Mouse (Mus musculus) midbrain, embryonic 16.5 days (tissue): Measurements from ENCODE around the gene Tbcb. TPM values are rescaled to one million over a fixed set of nuclear protein-coding genes. Genes with fewer than 3 reads are reported as not detected.
A peak's percentile ranks its signal among the peaks of the same experiment; 100 is the strongest.

Experiments
- ATAC-seq: fragments of 200-750 bp; cut with Nextera tagmentation; 2 replicates; pipeline ENCODE4 v1.8.0; 2017; ENCODE audit warnings: moderate TSS enrichment
- H3K27ac ChIP-seq: fragments of 300-500 bp; sonication (generic); 2 replicates; pipeline ENCODE4 v1.5.1; 2014; ENCODE audit warnings: mild to moderate bottlenecking, low read length, mixed read lengths
- H3K27me3 ChIP-seq: fragments of 300-500 bp; sonication (generic); 2 replicates; pipeline ENCODE4 v1.6.1; 2014; ENCODE audit warnings: low read depth, low read length, mixed read lengths; ENCODE audit not compliant: control insufficient read depth, insufficient read depth
- H3K36me3 ChIP-seq: fragments of 300-500 bp; sonication (generic); 2 replicates; pipeline ENCODE4 v1.6.1; 2014; ENCODE audit warnings: mild to moderate bottlenecking, low read length, moderate library complexity, mixed read lengths; ENCODE audit not compliant: control insufficient read depth, insufficient read depth
- H3K4me1 ChIP-seq: fragments of 300-500 bp; sonication (generic); 2 replicates; pipeline ENCODE4 v1.6.1; 2014; ENCODE audit warnings: mild to moderate bottlenecking, low read length, mixed read lengths; ENCODE audit not compliant: control insufficient read depth, insufficient read depth
- H3K4me2 ChIP-seq: fragments of 300-500 bp; sonication (generic); 2 replicates; pipeline ENCODE4 v1.6.1; 2014; ENCODE audit warnings: mild to moderate bottlenecking, low read length, mixed read lengths
- H3K4me3 ChIP-seq: fragments of 300-500 bp; sonication (generic); 2 replicates; pipeline ENCODE4 v1.5.1; 2014; ENCODE audit warnings: low read depth, mild to moderate bottlenecking, low read length, moderate library complexity, mixed read lengths
- H3K9ac ChIP-seq: fragments of 300-500 bp; sonication (generic); 2 replicates; pipeline ENCODE4 v1.6.1; 2014; ENCODE audit warnings: low read depth, low read length, mixed read lengths
- H3K9me3 ChIP-seq: fragments of 300-500 bp; sonication (generic); replicated peaks from 2 replicates; pipeline ENCODE4 v1.6.1; 2014; ENCODE audit warnings: mild to moderate bottlenecking, low read length, mixed read lengths; ENCODE audit not compliant: control insufficient read depth, poor library complexity, severe bottlenecking
- WGBS: fragments of 180-500 bp; shearing (Covaris S2); extraction: QIAGEN DNeasy Blood & Tissue Kit; methylation state at CpG from one replicate; pipeline ENCODE4 v1.1.7; 2014; 5-methylcytosine and 5-hydroxymethylcytosine counted together
- polyA plus RNA-seq: library from polyadenylated mRNA; unstranded; fragments of >200 nt; fragmentation: Nextera tagmentation; extraction: Ambion mirVana; gene quantifications from 2 replicates; pipeline ENCODE4 v1.2.1, GENCODE M21; 2015

The Tbcb gene
- polyA plus RNA-seq, 1 experiment from 2014 or later = 442 TPM

DNA sequence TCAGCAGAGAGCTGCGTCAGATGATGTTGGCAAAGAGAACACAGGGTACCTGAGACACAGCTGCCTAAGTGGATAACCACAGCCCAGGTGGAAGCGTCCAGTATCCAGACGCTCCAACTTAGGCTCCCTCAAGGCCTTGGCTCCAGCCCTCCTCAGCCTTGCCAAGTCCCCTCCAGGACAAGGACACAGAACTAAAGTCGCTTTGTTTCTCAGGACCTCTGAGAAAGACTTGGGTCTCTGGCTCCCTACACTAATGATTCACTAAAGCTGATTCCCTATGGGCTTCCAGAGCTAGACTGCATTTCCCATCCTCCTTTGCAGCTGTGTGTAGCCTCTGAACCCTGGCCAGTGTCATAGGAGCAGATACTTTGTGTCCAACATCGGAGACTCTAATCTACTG is 31.9 kb downstream of the Tbcb start:
- Histone ChIP-seq H3K36me3 (no peaks in the 10 kb centered on the region), H3K27me3 (no peaks in the 10 kb centered on the region), H3K9me3 (no peaks in the 10 kb centered on the region), H3K27ac (no peak overlapping the region), H3K4me2 (no peak overlapping the region), H3K9ac (no peak overlapping the region), H3K4me1 (peaks cover 5% of the 10 kb centered on the region; the same call in 1 of the 2 replicates), H3K4me3 (no peak overlapping the region)
- no peak for ATAC-seq
- 81% methylated on average over 5 of the region's 5 CpGs for WGBS

DNA sequence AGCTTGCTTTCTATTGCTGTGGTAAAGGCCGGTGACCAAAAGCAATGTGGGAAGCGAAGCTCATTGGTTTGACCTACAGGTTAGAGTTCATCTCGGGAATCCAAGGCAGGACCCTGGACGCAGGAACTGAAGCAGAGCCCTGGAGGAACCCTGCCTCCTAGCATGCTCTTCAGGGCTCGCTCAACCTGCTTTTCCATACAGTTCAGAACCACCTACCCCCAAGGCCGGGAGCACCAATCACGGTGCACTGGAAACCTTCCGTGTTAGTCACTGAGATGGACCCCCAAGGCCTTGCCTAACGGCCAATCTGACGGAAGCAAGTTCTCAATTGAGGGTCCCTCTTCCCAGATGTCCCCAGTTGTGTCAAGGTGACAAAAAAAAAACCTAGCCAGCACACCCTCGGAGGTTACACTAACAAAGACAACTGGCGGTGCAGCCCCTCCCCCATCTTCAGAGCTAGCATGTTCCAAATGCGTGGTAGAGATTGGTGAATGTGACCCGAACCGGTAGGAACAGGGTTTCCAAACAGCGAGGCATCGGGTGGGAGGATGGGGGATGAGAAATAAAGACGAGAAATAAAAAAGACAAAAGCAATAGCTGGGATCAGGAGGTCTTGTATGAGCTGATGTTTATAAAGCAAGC is 32.5 kb downstream of the Tbcb start:
- Histone ChIP-seq H3K4me1 (peaks cover 6% of the 10 kb centered on the region; the same call in 1 of the 2 replicates), H3K4me2 (no peak overlapping the region), H3K4me3 (no peak overlapping the region), H3K27ac (no peak overlapping the region), H3K27me3 (no peaks in the 10 kb centered on the region), H3K9me3 (no peaks in the 10 kb centered on the region), H3K36me3 (no peaks in the 10 kb centered on the region), H3K9ac (no peak overlapping the region)
- WGBS = 80% methylated on average over 18 of the region's 18 CpGs
- no peak for ATAC-seq

DNA sequence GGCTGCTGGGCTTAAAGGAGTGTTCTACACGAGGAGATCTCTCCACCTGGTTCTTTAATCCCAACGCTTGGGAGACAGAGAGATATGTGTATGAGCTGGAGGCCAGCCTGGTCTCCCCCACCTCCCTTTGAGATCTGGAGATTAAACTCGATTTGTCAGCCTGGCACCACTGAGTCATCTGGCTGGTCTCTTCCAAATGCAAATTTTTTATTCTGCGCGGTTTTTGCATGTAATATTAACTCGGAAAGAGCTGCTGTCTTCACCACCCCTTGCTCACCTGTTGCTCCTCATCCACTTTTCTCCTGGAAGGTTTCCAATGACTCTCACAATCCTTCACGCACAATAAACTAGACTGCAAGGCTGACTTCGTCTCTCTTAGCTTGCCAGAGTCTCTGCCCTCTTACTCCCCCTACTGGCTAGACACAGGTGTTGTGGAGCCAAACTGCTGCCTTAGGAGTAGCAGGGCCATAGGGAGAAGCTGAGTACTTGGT is 33.5 kb downstream of the Tbcb start, which contains the start of gene Capns1:
Capns1 (minus strand) TSS at position 331 of the 491 bp plus-strand sequence.
- Histone ChIP-seq H3K27me3 (no peaks in the 10 kb centered on the region), H3K9ac (0 out of 2 replicates have a peak within 1 kb of the TSS, but pooled peaks have one; percentile 0), H3K4me2 (peak within 1 kb of the TSS; percentile 26), H3K4me3 (peak within 1 kb of the TSS; percentile 5; the same call in 1 of the 2 replicates), H3K36me3 (no peaks in the 10 kb centered on the region), H3K4me1 (peaks cover 6% of the 10 kb centered on the region; the same call in 1 of the 2 replicates), H3K9me3 (no peaks in the 10 kb centered on the region), H3K27ac (no peak within 1 kb of the TSS)
- no peak for ATAC-seq
- WGBS = 5% methylated on average over 8 of the region's 8 CpGs

DNA sequence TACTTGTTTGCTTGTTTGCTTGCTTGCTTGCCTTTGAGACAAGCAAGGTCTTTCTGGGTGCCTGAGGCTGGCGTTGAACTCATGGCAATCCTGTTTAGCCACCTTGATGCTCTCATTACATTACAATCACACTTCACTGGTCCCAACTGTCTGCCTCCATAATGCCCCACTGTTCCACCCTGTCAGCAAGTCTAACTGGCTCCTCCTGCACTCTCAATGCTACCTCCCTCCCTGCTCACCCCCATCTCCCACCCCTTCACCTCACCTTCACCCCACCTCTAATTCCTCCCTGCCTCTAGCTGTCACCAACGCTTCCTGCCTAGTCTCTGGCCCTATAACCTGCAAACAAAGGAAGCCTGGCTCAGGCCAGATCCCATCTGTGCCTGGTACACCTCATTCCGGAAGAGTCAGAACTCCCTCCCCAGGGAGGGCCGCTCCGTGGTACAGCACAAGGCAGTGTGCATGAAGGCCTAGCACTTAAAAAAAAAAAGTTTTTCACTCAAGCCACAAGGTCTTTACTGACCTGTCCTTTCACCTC is 34.4 kb downstream of the Tbcb start:
- 73% methylated on average over 5 of the region's 5 CpGs for WGBS
- Histone ChIP-seq H3K27me3 (no peaks in the 10 kb centered on the region), H3K4me3 (no peak overlapping the region)

DNA sequence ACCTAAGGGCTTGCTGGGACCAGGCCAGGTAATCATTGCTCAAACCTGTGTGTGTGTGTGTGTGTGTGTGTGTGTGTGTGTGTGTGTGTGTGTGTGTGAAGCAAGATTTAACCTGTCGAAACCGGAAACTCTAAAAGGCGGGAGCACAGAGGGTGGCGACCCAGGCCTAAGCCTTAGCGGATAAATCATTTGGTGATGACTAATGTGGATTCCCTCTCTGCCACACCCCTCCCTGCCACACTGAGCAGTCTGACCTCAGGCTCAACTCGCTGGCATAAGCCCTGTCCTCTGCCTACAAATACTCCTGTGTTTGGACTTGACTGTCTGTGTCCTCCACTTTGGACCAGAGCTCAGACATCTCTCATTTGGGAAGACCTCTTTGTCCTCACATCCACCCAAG is 35.9 kb downstream of the Tbcb start:
- no peak overlapping the region for H3K27ac ChIP-seq

More for the DNA sequence above, 34.4 kb downstream of the Tbcb start:
- Histone ChIP-seq H3K36me3 (no peaks in the 10 kb centered on the region), H3K27ac (no peak overlapping the region), H3K9ac (no peak overlapping the region), H3K4me2 (no peak overlapping the region), H3K9me3 (no peaks in the 10 kb centered on the region), H3K4me1 (peaks cover 14% of the 10 kb centered on the region)
- ATAC-seq = no peak

DNA sequence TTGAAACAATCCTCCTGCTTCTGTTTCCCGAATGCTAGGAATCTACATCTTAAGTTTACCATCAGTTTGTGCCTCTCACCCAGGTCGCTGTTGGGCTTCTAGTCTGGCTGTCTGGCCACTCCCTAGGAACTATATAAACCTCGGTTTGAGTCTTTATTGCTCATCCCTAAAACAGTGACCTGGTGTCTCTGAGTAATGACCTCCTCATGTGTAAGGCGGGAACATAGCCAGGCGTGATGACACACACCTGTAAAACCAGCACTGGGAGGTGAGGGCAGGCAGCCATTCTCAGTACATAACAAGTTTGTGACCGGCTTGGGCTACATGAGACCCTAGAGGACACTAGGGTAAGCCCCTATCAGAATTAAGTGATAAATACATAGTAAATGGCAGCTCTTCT is 36.6 kb downstream of the Tbcb start:
- Histone ChIP-seq H3K9me3 (no peaks in the 10 kb centered on the region), H3K4me1 (peaks cover 16% of the 10 kb centered on the region), H3K27ac (no peak overlapping the region; the same call in 1 of the 2 replicates), H3K4me2 (peak overlapping the region; percentile 65), H3K9ac (peak overlapping the region; percentile 87; the same call in 1 of the 2 replicates), H3K4me3 (peak overlapping the region; percentile 83; the same call in 1 of the 2 replicates), H3K27me3 (no peaks in the 10 kb centered on the region), H3K36me3 (peaks cover 8% of the 10 kb centered on the region)
- ATAC-seq = no peak
- 75% methylated on average over 6 of the region's 6 CpGs for WGBS

More for the DNA sequence above, 35.9 kb downstream of the Tbcb start:
- peaks cover 16% of the 10 kb centered on the region for H3K4me1 ChIP-seq
- peaks cover 8% of the 10 kb centered on the region for H3K36me3 ChIP-seq
- no peaks in the 10 kb centered on the region for H3K27me3 ChIP-seq
- H3K4me3 ChIP-seq = no peak overlapping the region
- H3K9me3 ChIP-seq = no peaks in the 10 kb centered on the region
- no peak for ATAC-seq
- no peak overlapping the region for H3K4me2 ChIP-seq
- WGBS = 75% methylated on average over 6 of the region's 6 CpGs
- H3K9ac ChIP-seq = no peak overlapping the region

DNA sequence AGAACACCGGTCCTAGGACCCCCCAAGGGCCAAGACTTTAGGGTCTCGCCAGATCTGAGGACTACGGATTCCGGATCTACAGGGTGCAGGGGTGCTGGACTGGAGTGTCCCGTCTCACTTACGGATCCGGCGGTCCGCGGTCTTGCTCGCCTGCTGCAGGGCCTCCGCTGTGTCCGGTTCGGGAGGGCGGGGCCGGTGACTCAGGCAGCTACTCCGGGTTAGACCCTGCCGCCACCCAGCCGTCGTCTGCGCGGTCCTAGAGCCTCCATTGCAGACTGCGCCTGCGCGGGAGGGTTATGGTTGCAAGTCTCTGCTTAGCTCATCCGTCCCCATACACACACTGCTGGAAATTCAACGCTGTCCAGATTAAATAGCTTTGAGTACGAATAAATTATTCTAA is 37.2 kb downstream of the Tbcb start:
- H3K4me1 ChIP-seq = peaks cover 16% of the 10 kb centered on the region
- H3K9ac ChIP-seq = peak overlapping the region; percentile 87
- no peaks in the 10 kb centered on the region for H3K9me3 ChIP-seq
- peak overlapping the region; percentile 83 for H3K4me3 ChIP-seq
- H3K4me2 ChIP-seq = peak overlapping the region; percentile 65
- H3K27ac ChIP-seq = peak overlapping the region; percentile 84
- H3K27me3 ChIP-seq = no peaks in the 10 kb centered on the region
- peaks cover 13% of the 10 kb centered on the region for H3K36me3 ChIP-seq
- peak; percentile 91 for ATAC-seq
- under 1% methylated on average over 28 of the region's 28 CpGs for WGBS

DNA sequence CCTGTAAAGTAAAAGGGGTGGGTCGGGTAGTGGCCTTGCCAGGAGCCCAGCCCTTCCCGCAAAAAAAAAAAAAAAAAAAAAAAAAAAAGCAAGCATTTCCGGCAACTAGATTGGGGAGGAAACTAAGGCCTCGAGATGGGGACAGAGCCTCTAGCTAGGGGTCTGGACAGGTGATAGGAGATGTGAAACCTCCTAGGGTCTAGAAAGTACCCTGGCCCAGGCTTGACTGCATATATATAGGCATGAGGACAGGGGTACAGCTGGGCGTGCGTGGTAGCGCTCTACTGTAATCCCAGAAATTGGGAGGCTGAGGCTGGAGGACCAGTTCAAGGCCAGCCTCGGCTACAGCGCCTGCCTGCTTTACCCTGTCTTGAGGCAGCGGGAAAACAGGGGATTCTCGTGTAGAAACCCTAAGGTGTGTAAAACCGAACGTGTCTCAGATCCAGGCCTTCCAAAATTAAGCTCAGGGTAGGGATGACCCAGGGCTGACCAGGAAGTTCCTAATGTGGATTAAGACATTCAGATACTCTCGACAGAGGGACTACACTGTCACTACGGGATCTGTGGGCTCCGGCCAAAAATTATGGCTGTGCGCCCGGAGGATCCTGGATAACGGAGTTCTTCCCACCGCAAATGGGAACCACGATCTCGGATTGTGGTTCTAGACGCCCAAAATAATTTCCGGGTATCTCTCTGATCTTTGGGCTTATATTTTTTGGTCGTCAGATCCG is 37.8 kb downstream of the Tbcb start:
- Histone ChIP-seq H3K36me3 (peaks cover 14% of the 10 kb centered on the region), H3K4me2 (peak overlapping the region; percentile 65), H3K9ac (peak overlapping the region; percentile 87), H3K9me3 (no peaks in the 10 kb centered on the region), H3K4me3 (peak overlapping the region; percentile 83), H3K27me3 (no peaks in the 10 kb centered on the region), H3K4me1 (peaks cover 16% of the 10 kb centered on the region), H3K27ac (peak overlapping the region; percentile 84)
- peak; percentile 38 for ATAC-seq
- WGBS = under 1% methylated on average over 26 of the region's 26 CpGs
